Mouse (Mus musculus) spleen, adult 2 months (tissue): ENCODE results near the gene Amph. TPM values are rescaled to one million over a fixed set of nuclear protein-coding genes. Genes with fewer than 3 reads are reported as not detected.

Experiments used
- DNase-seq, 2 experiments: peaks; one replicate each; pipeline versions ENCODE4 v3.0.0 to v3.0.0-alpha.2; 2012 to 2021; ENCODE audit warnings: low spot score in 2 of 2, low read depth in 1 of 2
- H3K27ac ChIP-seq: fragments of 200-500 bp; 2 replicates; pipeline ENCODE4 v1.5.1; 2012; ENCODE audit warnings: low read length, inconsistent platforms; ENCODE audit not compliant: insufficient read depth
- H3K27me3 ChIP-seq: fragments of 200-500 bp; 2 replicates; pipeline ENCODE4 v1.6.1; 2012; ENCODE audit warnings: mild to moderate bottlenecking, moderate library complexity, low read length, inconsistent platforms; ENCODE audit not compliant: control insufficient read depth, insufficient read depth
- H3K36me3 ChIP-seq: fragments of 200-500 bp; 2 replicates; pipeline ENCODE4 v1.6.1; 2012; ENCODE audit warnings: mild to moderate bottlenecking, low read length, inconsistent platforms; ENCODE audit not compliant: control insufficient read depth, insufficient read depth
- H3K4me1 ChIP-seq: fragments of 200-500 bp; 2 replicates; pipeline ENCODE4 v1.6.1; 2011; ENCODE audit warnings: inconsistent platforms; ENCODE audit not compliant: control insufficient read depth, insufficient read depth, insufficient read length
- H3K4me3 ChIP-seq: fragments of 200-500 bp; 2 replicates; pipeline ENCODE4 v1.5.1; 2011; ENCODE audit warnings: mild to moderate bottlenecking, inconsistent platforms; ENCODE audit not compliant: insufficient read depth, insufficient read length; ENCODE audit errors: extremely low read depth
- CTCF ChIP-seq: fragments of 200-500 bp; IDR thresholded peaks from 2 replicates; pipeline ENCODE4 v1.5.1; 2011; ENCODE audit warnings: mild to moderate bottlenecking, inconsistent platforms; ENCODE audit not compliant: insufficient read depth, insufficient read length, insufficient replicate concordance; ENCODE audit errors: extremely low read depth
- POLR2A ChIP-seq: fragments of 200-500 bp; IDR thresholded peaks from 2 replicates; pipeline ENCODE4 v1.6.1; 2011; ENCODE audit warnings: low read depth, low read length, inconsistent platforms
- WGBS: fragments of 180-500 bp; shearing (Covaris S2); methylation state at CpG from one replicate; pipeline ENCODE4 v1.1.7; 2018; 5-methylcytosine and 5-hydroxymethylcytosine counted together
- polyA plus RNA-seq: library from polyadenylated mRNA; depleted of rRNA; stranded (reverse); fragments of >200 nt; gene quantifications from 2 replicates; pipeline ENCODE4 v1.2.3, GENCODE M21; 2012

The Amph gene
- polyA plus RNA-seq, 1 experiment: 0.41 TPM

DNA sequence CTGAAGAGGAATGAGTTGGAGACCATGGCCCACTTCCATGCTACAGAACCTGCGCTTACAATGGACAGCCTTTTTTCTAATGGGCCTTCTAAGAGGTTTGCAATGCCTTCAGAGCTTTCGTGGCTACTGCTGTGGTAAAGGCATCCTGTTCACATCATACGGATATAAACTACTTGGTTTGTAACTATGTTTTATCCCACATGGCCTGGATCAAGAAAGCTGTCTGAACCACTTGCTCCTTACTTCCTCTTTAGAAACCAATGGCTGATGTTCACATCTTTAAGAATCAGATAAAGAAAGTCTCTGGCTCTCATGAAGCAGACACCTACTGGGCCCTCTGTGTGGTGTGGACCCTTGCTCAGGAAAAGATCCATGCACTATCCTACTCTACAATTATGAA is 204.1 kb downstream of the Amph start:
- H3K4me1 ChIP-seq: no peaks in the 10 kb centered on the region
- H3K36me3 ChIP-seq: no peaks in the 10 kb centered on the region
- TF ChIP-seq CTCF (no peak), POLR2A (no peak)
- no peak for DNase-seq
- H3K4me3 ChIP-seq: no peak overlapping the region
- WGBS: 50% methylated on average over 3 of the region's 3 CpGs
- H3K27ac ChIP-seq: no peak overlapping the region
- no peaks in the 10 kb centered on the region for H3K27me3 ChIP-seq

GRCm38 (mm10) chr13:19158484-19158883 is 210.5 kb downstream of the Amph start:
- peak in 1 of 2 experiments; percentile 12 for DNase-seq
- no peak overlapping the region for H3K27ac ChIP-seq
- WGBS: 25% methylated on average over 4 of the region's 4 CpGs
- H3K4me1 ChIP-seq: no peaks in the 10 kb centered on the region
- no peak for TF ChIP-seq CTCF
- TF ChIP-seq POLR2A: no peak
- H3K4me3 ChIP-seq: no peak overlapping the region
- no peaks in the 10 kb centered on the region for H3K27me3 ChIP-seq
- no peaks in the 10 kb centered on the region for H3K36me3 ChIP-seq

DNA sequence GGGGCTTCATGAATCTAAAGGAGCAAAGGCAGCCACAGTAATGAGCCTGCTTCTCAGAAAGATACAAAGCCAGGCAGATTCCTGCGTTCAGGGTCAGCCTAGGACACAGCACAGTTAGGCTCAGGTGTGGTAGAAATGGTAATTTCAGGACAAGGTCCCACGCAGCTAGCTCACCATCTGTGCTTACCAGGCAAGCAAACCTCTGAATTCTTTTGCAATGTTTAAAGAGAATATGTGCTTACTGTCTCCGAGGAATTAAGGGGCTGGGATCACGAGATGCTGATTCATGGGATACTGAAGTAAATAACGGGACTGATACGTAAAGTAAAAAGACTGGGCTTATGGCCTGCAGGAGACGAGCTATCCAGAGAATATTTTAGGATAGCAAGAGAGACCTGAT is 212.6 kb downstream of the Amph start:
- DNase-seq: no peak
- Histone ChIP-seq H3K36me3 (no peaks in the 10 kb centered on the region), H3K4me1 (no peaks in the 10 kb centered on the region), H3K27ac (no peak overlapping the region), H3K27me3 (no peaks in the 10 kb centered on the region), H3K4me3 (no peak overlapping the region)
- WGBS: 91% methylated on average over 7 of the region's 7 CpGs
- TF ChIP-seq POLR2A (no peak), CTCF (no peak)

DNA sequence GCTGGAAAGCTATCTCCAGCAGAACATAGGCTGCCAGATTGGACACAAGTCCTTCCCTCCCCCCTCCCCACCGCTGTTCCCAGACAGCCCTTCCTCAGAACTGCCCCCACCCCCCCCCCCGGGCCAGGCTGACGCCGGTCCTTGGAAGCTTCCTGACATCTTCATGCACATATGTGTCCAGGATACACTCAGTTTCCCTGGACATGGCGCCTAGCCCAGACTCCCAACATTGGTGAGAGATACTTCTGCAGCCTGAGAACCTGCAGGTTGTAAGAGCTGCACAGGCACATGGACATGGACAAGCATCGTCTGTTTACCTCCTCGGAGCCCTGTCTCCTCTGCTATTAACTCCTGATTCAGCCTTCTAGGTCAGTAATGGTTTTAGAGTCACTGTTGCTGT is 213.1 kb downstream of the Amph start:
- no peaks in the 10 kb centered on the region for H3K4me1 ChIP-seq
- no peak overlapping the region for H3K4me3 ChIP-seq
- H3K27me3 ChIP-seq: no peaks in the 10 kb centered on the region
- H3K27ac ChIP-seq: no peak overlapping the region
- no peak for TF ChIP-seq CTCF
- no peaks in the 10 kb centered on the region for H3K36me3 ChIP-seq
- no peak for DNase-seq
- WGBS: 77% methylated on average over 7 of the region's 7 CpGs

- H3K4me1 ChIP-seq: no peaks in the 10 kb centered on the region
- H3K4me3 ChIP-seq: no peak overlapping the region
- no peaks in the 10 kb centered on the region for H3K36me3 ChIP-seq
- no peaks in the 10 kb centered on the region for H3K27me3 ChIP-seq
- no peak overlapping the region for H3K27ac ChIP-seq
- DNase-seq: peak in 1 of 2 experiments; percentile 6
- no peak for TF ChIP-seq POLR2A
- TF ChIP-seq CTCF: no peak
- 30% methylated on average over 6 of the region's 6 CpGs for WGBS
Observed at GRCm38 (mm10) chr13:19162120-19162519, 214.1 kb downstream of the Amph start.

DNA sequence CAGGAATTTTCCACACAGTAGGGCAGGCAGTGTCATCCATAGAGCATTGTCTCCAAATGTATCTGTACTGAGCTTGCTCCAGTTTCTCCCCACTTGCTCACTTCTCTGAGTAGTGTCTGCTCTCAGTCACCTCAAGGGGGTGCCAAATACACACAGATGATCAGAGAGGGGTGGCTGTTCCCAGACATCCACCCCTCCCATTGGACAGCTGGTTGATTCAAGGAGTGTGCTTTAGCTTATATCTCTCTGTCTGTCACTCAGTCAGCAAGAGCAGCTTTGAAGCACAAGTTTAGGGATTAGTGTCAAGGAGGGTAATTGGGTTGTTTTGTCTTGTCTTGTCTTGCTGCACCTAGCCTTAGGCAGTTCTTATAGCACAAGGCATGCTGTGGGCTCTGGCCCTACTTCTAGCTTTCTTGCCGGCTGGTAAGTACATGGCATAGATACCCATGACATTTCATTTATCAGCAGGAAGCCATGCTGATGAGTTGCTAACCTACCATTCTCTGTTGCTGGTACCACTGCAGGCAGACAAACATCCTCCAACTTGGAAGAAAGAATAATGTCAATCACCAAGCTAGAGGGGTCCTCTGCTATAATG is 229.8 kb downstream of the Amph start:
- peak in 1 of 2 experiments; percentile 22 for DNase-seq
- Histone ChIP-seq H3K4me1 (peaks cover 2% of the 10 kb centered on the region; the same call in 1 of the 2 replicates), H3K36me3 (no peaks in the 10 kb centered on the region), H3K4me3 (no peak overlapping the region), H3K27ac (no peak overlapping the region), H3K27me3 (no peaks in the 10 kb centered on the region)
- no peak for TF ChIP-seq POLR2A
- TF ChIP-seq CTCF: peak; percentile 63; the same call in 1 of the 2 replicates
- WGBS: 88% methylated on average over 1 of the region's 1 CpGs

- DNase-seq: no peak
- Histone ChIP-seq H3K27me3 (no peaks in the 10 kb centered on the region), H3K4me1 (peaks cover 2% of the 10 kb centered on the region; the same call in 1 of the 2 replicates), H3K27ac (no peak overlapping the region), H3K36me3 (no peaks in the 10 kb centered on the region), H3K4me3 (no peak overlapping the region)
- TF ChIP-seq POLR2A (no peak), CTCF (no peak)
- 79% methylated on average over 5 of the region's 5 CpGs for WGBS
Observed at GRCm38 (mm10) chr13:19178351-19178750, 230.3 kb downstream of the Amph start.

GRCm38 (mm10) chr13:19182259-19182658 is 234.3 kb downstream of the Amph start:
- Histone ChIP-seq H3K4me3 (no peak overlapping the region), H3K36me3 (no peaks in the 10 kb centered on the region), H3K27ac (no peak overlapping the region), H3K27me3 (no peaks in the 10 kb centered on the region), H3K4me1 (peaks cover 2% of the 10 kb centered on the region; the same call in 1 of the 2 replicates)
- DNase-seq: peak in 1 of 2 experiments; percentile 30
- TF ChIP-seq POLR2A (no peak), CTCF (no peak)
- WGBS: 5% methylated on average over 8 of the region's 8 CpGs
